Mouse (Mus musculus): ENCODE measurements at regions not wholly inside any gene's neighbourhood (a gene's known extent, or its start where the extent isn't known, plus 50 kb on each side); places are given as distances from the start of the nearest gene placed in this dataset.
A peak's percentile ranks its signal among the peaks of the same experiment; 100 is the strongest.

DNA sequence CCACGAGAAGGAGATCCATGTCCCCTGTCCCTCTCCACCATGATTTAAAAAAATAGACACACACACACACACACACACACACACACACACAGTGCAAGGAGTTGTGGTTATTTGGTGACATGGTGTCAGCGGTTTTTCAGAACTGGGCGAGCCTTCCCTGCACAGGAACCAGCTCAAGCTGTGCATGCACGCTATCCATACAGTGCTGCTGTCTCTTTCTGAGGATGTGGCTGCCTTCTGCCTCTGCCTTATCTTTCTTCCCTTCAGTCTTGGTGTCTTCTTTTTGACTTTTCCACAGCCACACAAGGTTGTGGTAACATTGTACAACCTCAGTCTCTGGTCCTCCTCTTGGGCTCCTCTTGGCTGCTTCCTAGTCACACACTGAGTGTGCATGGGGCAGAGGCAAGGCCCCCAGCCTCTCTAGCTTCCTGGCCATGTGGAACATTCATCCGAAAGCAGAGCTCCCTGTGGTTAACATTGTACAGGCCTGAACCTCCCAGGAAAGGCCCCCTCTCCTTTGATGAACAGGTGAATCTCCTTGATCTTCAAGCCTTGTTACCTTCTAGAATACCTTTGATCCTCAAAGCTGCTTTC, 157.6 kb downstream of the Gadd45g start:
- H3K4me3 ChIP-seq (ENCODE audit: low read depth, low read length), result no peak overlapping the region
- ATAC-seq (ENCODE audit: low FRiP score, low TSS enrichment) (no peak), DNase-seq (ENCODE audit: low spot score) (no peak)
- no peaks in the 10 kb centered on the region for H3K27me3 ChIP-seq (ENCODE audit: control insufficient read depth, insufficient read depth, low read length)
- WGBS, result 88% methylated on average over 5 of the region's 5 CpGs
- no peaks in the 10 kb centered on the region for H3K9me3 ChIP-seq (ENCODE audit: control insufficient read depth, low read length)
- H3K27ac ChIP-seq (replicated peaks), result no peak overlapping the region
- no peak for TF ChIP-seq CTCF (IDR thresholded peaks at IDR 0.05; ENCODE audit: low read depth)
- no peak for TF ChIP-seq EP300 (optimal IDR thresholded peaks at IDR 0.05)
- peaks cover 3% of the 10 kb centered on the region; the same call in 1 of the 2 replicates for H3K4me1 ChIP-seq (replicated peaks; ENCODE audit: control insufficient read depth, insufficient read depth)
- H3K36me3 ChIP-seq (ENCODE audit: control insufficient read depth, insufficient read depth, low read length), result no peaks in the 10 kb centered on the region
- H3K9ac ChIP-seq (ENCODE audit: low read length), result no peak overlapping the region
- no peak overlapping the region for H3K4me2 ChIP-seq (replicated peaks; ENCODE audit: low read depth)

DNA sequence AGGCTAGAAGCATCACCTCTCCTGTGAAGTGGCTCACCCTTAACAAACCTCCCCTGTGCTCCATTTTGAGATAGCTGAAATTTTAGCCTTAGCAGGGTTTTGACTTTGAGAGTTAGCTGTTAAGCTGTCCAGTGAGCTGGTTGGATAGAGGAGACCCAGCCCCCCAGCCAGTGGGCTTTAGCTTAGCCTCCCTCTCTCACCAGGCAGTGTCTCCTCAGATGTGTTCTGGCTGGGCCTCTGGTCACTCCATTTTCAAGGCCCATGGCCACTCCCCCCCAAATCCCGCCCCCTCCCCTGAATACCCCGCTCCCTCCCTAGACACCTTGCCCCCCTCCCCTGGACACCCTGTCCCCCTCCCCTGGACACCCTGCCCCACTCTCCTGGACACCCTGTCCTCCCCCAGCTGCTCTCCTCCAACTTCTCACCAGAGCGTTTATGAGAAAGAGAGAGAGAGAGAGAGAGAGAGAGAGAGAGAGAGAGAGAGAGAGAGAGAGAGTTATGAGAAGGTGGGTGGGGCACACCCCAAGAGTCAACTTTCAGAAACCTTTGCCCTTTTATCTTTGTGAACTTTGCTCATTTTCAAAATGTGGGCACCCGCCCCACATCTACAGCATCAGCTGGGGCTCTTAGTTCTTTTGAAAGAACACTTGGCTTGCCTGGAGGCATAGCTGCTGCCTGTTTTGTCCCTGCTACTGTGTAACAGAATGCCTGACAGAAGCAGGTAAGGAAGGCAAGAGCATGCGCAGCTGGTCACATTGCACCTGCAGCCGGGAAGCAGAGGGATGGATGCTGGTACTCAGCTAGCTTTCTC, 161.3 kb downstream of the Gadd45g start:
- no peak for TF ChIP-seq EP300 (optimal IDR thresholded peaks at IDR 0.05)
- no peak for TF ChIP-seq CTCF (IDR thresholded peaks at IDR 0.05; ENCODE audit: low read depth)
- Histone ChIP-seq H3K27ac (replicated peaks) (no peak overlapping the region), H3K4me2 (replicated peaks; ENCODE audit: low read depth) (no peak overlapping the region), H3K27me3 (ENCODE audit: control insufficient read depth, insufficient read depth, low read length) (no peaks in the 10 kb centered on the region), H3K9ac (ENCODE audit: low read length) (no peak overlapping the region), H3K36me3 (ENCODE audit: control insufficient read depth, insufficient read depth, low read length) (no peaks in the 10 kb centered on the region), H3K4me1 (replicated peaks; ENCODE audit: control insufficient read depth, insufficient read depth) (no peaks in the 10 kb centered on the region), H3K9me3 (ENCODE audit: control insufficient read depth, low read length) (no peaks in the 10 kb centered on the region), H3K4me3 (ENCODE audit: low read depth, low read length) (no peak overlapping the region)
- ATAC-seq (ENCODE audit: low FRiP score, low TSS enrichment) (peak; percentile 59; the same call in 1 of the 2 replicates), DNase-seq (ENCODE audit: low spot score) (peak; percentile 48)
- WGBS, result 44% methylated on average over 6 of the region's 6 CpGs

DNA sequence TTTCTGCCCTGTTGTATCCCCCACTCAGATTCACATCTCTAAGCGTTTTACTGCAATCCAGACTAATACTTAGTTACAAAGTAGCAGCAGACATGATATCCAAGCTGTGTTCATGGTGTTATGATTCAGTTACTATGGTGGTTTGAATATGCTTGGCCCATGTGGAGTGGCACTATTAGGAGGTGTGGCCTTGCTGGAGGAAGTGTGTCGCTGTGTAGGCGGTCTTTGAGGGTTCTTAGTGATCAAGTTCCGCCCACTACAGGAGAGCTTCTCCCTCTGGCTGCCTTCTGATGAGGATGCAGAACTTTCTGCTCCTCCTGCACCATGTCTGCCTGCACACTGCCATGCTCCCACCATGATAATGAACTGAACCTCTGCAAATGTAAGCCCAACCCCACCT, 162.8 kb downstream of the Gadd45g start:
- Histone ChIP-seq H3K4me2 (replicated peaks; ENCODE audit: low read depth) (no peak overlapping the region), H3K9ac (ENCODE audit: low read length) (no peak overlapping the region), H3K4me1 (replicated peaks; ENCODE audit: control insufficient read depth, insufficient read depth) (no peaks in the 10 kb centered on the region), H3K27me3 (ENCODE audit: control insufficient read depth, insufficient read depth, low read length) (no peaks in the 10 kb centered on the region), H3K9me3 (ENCODE audit: control insufficient read depth, low read length) (no peaks in the 10 kb centered on the region), H3K4me3 (ENCODE audit: low read depth, low read length) (no peak overlapping the region), H3K27ac (replicated peaks) (no peak overlapping the region), H3K36me3 (ENCODE audit: control insufficient read depth, insufficient read depth, low read length) (no peaks in the 10 kb centered on the region)
- DNase-seq (ENCODE audit: low spot score), result no peak
- 90% methylated on average over 4 of the region's 4 CpGs for WGBS
- no peak for ATAC-seq (ENCODE audit: low FRiP score, low TSS enrichment)
- no peak for TF ChIP-seq EP300 (optimal IDR thresholded peaks at IDR 0.05)
- TF ChIP-seq CTCF (IDR thresholded peaks at IDR 0.05; ENCODE audit: low read depth), result no peak

DNA sequence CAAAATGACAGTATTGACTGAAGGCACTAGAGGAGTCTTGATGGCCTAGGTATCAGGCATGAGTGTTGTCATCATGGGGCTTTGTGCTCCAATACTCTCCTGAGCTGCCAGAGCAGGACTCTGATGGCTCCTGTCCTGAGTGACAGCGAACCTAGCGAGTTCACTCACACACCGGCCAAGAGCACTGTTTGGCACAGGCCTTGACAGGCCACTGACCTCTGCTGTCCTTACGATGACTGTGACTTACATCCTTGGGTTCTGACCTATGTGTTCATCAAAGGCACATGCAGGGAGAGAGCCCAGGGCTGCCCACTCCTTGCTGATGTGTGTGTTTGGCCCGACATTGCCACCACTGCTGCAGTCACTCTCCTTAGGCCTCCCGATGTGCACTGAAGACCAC, 163.3 kb downstream of the Gadd45g start:
- DNase-seq (ENCODE audit: low spot score) (no peak), ATAC-seq (ENCODE audit: low FRiP score, low TSS enrichment) (no peak)
- Histone ChIP-seq H3K9me3 (ENCODE audit: control insufficient read depth, low read length) (no peaks in the 10 kb centered on the region), H3K27me3 (ENCODE audit: control insufficient read depth, insufficient read depth, low read length) (no peaks in the 10 kb centered on the region), H3K9ac (ENCODE audit: low read length) (no peak overlapping the region), H3K36me3 (ENCODE audit: control insufficient read depth, insufficient read depth, low read length) (no peaks in the 10 kb centered on the region), H3K4me1 (replicated peaks; ENCODE audit: control insufficient read depth, insufficient read depth) (no peaks in the 10 kb centered on the region), H3K27ac (replicated peaks) (no peak overlapping the region), H3K4me3 (ENCODE audit: low read depth, low read length) (no peak overlapping the region), H3K4me2 (replicated peaks; ENCODE audit: low read depth) (no peak overlapping the region)
- no peak for TF ChIP-seq EP300 (optimal IDR thresholded peaks at IDR 0.05)
- TF ChIP-seq CTCF (IDR thresholded peaks at IDR 0.05; ENCODE audit: low read depth), result no peak
- WGBS, result 90% methylated on average over 6 of the region's 6 CpGs

DNA sequence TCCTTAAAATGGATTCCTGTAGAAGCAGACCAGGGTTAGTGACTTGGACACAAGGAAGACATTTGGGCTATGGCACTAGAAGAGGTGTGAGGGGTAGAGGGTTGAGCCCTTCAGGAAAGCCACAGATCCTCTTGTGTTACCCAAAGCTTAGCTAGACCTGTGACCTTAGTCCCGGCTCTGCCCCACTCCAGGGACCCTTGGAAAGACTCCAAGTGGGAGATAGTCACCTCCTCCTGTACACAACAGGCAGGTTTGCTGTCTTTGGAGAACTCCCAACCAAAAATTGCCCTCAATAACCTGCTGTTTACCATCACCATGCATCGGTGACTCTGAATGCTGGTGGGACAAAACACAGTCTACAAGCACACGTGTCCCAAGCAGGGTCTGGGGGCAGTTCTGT, 164.5 kb downstream of the Gadd45g start:
- H3K27ac ChIP-seq (replicated peaks), result no peak overlapping the region
- no peak for ATAC-seq (ENCODE audit: low FRiP score, low TSS enrichment)
- TF ChIP-seq EP300 (optimal IDR thresholded peaks at IDR 0.05) (no peak), CTCF (IDR thresholded peaks at IDR 0.05; ENCODE audit: low read depth) (no peak)
- no peak overlapping the region for H3K4me3 ChIP-seq (ENCODE audit: low read depth, low read length)
- H3K4me1 ChIP-seq (replicated peaks; ENCODE audit: control insufficient read depth, insufficient read depth), result no peaks in the 10 kb centered on the region
- H3K36me3 ChIP-seq (ENCODE audit: control insufficient read depth, insufficient read depth, low read length), result no peaks in the 10 kb centered on the region
- 83% methylated on average over 3 of the region's 3 CpGs for WGBS
- H3K9ac ChIP-seq (ENCODE audit: low read length), result no peak overlapping the region
- no peaks in the 10 kb centered on the region for H3K9me3 ChIP-seq (ENCODE audit: control insufficient read depth, low read length)
- no peak for DNase-seq (ENCODE audit: low spot score)
- H3K27me3 ChIP-seq (ENCODE audit: control insufficient read depth, insufficient read depth, low read length), result no peaks in the 10 kb centered on the region
- H3K4me2 ChIP-seq (replicated peaks; ENCODE audit: low read depth), result no peak overlapping the region

DNA sequence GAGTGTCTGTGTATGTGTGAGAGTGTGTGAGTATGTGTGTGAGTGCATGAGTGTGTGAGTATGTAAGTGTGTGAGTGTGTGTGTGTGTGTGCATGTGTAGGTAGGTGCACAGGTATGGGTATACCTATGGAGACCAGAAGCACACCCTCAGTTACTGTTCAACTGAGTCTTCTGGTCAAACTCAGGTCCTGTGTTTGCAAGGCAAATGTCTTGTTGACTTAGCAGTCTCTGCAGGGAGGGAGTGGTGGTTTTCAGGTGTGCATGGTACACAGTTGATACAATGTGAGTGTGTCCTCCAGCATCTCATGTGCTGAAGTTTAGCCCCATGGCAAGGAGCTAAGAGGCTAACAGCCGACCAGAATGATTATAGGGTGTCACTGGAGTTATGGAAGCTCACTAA, 166.7 kb downstream of the Gadd45g start:
- no peak overlapping the region for H3K9ac ChIP-seq (ENCODE audit: low read length)
- H3K4me3 ChIP-seq (ENCODE audit: low read depth, low read length), result no peak overlapping the region
- WGBS, result 43% methylated on average over 1 of the region's 1 CpGs
- no peaks in the 10 kb centered on the region for H3K27me3 ChIP-seq (ENCODE audit: control insufficient read depth, insufficient read depth, low read length)
- H3K4me2 ChIP-seq (replicated peaks; ENCODE audit: low read depth), result no peak overlapping the region
- no peaks in the 10 kb centered on the region for H3K36me3 ChIP-seq (ENCODE audit: control insufficient read depth, insufficient read depth, low read length)
- peak; percentile 67 for ATAC-seq (ENCODE audit: low FRiP score, low TSS enrichment)
- H3K27ac ChIP-seq (replicated peaks), result no peak overlapping the region
- TF ChIP-seq EP300 (optimal IDR thresholded peaks at IDR 0.05), result no peak
- no peak for TF ChIP-seq CTCF (IDR thresholded peaks at IDR 0.05; ENCODE audit: low read depth)
- no peaks in the 10 kb centered on the region for H3K9me3 ChIP-seq (ENCODE audit: control insufficient read depth, low read length)
- no peaks in the 10 kb centered on the region for H3K4me1 ChIP-seq (replicated peaks; ENCODE audit: control insufficient read depth, insufficient read depth)
- peak; percentile 49 for DNase-seq (ENCODE audit: low spot score)
